Mouse (Mus musculus): ENCODE data around the gene Caprin1. TPM values are rescaled to one million over a fixed set of nuclear protein-coding genes. Genes with fewer than 3 reads are reported as not detected.

Caprin1 gene
- polyA plus RNA-seq, 1 experiment from 2014 or later: 317 TPM

DNA sequence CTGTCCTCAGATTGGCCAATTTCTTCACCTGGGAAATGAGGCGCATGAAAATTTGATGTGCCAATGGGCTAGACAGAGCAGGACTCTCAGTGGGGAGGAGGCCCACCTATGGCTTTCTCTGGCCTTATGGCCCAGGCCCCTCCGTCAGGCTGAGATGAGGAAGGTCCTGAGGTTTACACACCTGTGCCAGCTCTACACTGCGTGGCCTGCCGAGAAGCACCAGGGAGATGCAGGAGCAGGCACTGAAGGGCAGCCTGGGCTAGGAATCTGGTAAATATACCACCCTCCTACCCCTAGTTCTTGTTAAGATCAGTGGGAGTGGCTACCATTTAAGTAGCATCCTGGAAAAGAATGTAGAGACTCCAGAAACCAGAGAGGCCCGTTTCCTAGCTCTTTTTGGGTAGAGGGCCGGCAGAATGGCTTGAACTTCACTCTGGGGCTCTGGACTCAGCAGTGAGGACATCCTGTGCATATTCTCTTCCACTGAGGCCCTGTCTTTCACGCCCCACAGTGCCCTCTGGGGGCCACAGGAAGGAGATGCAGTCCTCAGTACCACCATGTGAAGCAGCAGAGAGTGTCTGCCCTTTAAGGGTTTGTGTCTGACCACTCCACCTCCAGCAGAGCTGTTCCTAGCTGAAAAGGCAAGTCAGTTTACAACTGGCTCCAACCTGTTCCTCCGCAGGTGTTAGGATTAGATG lies 78.7 kb downstream of the Caprin1 start:
- peak; percentile 73 for ATAC-seq (ENCODE audit: borderline replicate concordance, extremely low read depth, low FRiP score, low TSS enrichment)
- peaks cover 35% of the 10 kb centered on the region for H3K36me3 ChIP-seq
- WGBS: 45% methylated on average over 8 of the region's 8 CpGs

DNA sequence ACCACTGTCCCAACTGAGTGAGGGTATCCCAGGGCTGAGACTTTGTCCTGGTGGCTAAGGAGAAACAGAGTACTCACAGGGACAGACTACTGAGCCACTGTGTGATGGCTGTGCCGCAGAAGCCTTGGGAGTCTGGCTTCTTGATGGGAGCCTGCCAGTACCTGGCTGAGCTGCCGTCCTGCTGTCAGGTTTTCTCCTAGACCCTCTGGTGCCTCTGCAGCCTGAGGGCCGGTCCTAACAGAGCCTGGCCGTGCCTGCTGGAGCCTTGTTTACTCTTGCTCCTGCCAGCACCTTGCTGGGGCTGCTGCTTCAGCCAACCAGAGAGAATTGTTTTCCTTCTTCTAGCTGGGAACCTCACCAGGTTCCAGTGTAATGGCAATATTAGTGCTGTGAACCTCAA lies 83.0 kb downstream of the Caprin1 start:
- Histone ChIP-seq H3K9me3 (no peaks in the 10 kb centered on the region), H3K4me1 (peaks cover 16% of the 10 kb centered on the region), H3K4me2 (no peak overlapping the region), H3K4me3 (no peak overlapping the region), H3K27me3 (0 out of 2 replicates have a peak, but pooled peaks cover 6% of the 10 kb centered on the region), H3K36me3 (peaks cover 3% of the 10 kb centered on the region; the same call in 1 of the 2 replicates), H3K9ac (no peak overlapping the region), H3K27ac (no peak overlapping the region)
- ATAC-seq (ENCODE audit: borderline replicate concordance, extremely low read depth, low FRiP score, low TSS enrichment): no peak
- 63% methylated on average over 4 of the region's 4 CpGs for WGBS

More for the DNA sequence above, 78.7 kb downstream of the Caprin1 start:
- Histone ChIP-seq H3K9me3 (no peaks in the 10 kb centered on the region), H3K4me1 (peaks cover 8% of the 10 kb centered on the region; the same call in 1 of the 2 replicates), H3K9ac (no peak overlapping the region), H3K27me3 (no peaks in the 10 kb centered on the region), H3K27ac (peak overlapping the region; percentile 75), H3K4me2 (no peak overlapping the region), H3K4me3 (no peak overlapping the region)

DNA sequence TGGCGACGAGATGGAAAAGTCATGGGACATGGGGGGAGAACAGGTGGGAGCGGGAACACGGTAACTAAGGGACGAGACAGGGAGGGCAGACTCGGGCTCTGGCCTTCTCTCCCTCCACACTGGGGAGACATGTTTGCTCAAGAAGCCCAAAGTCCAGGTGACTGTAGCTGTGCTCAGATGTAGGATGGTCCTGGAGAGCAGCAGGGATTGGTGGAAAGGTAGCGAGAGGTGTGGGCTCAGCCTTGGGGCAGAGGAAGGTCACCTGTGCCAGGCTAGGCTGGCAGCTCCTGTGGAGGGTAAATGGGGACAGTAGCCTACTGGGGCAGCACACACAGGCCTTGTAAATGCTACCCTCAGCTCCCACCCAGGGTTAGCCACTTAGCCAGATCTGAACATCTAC lies 83.6 kb downstream of the Caprin1 start:
- Histone ChIP-seq H3K27me3 (0 out of 2 replicates have a peak, but pooled peaks cover 6% of the 10 kb centered on the region), H3K27ac (no peak overlapping the region), H3K4me3 (no peak overlapping the region), H3K9ac (no peak overlapping the region), H3K4me2 (no peak overlapping the region), H3K4me1 (peaks cover 15% of the 10 kb centered on the region), H3K36me3 (peaks cover 3% of the 10 kb centered on the region; the same call in 1 of the 2 replicates), H3K9me3 (no peaks in the 10 kb centered on the region)
- no peak for ATAC-seq (ENCODE audit: borderline replicate concordance, extremely low read depth, low FRiP score, low TSS enrichment)
- 74% methylated on average over 7 of the region's 7 CpGs for WGBS

Small RNA genes within 50 kb of the gene (microRNA-seq; reads per million reads assigned to microRNA genes)
- not detected for gene Gm22757
- not detected for gene Gm22761

Other genes starting within 250 kb of the Caprin1 start
- gene Abtb2, start 231.3 kb downstream of the Caprin1 start, polyA plus RNA-seq (2015; fragmentation: Nextera tagmentation; extraction: Ambion mirVana): 8.3 and 8.5 TPM in 2 replicates
- gene Nat10, start 36.4 kb downstream of the Caprin1 start, polyA plus RNA-seq (2015; fragmentation: Nextera tagmentation; extraction: Ambion mirVana): 23.7 and 24.8 TPM in 2 replicates
- 35.1 and 38.2 TPM in 2 replicates for gene Lmo2, start 160.3 kb upstream of the Caprin1 start, polyA plus RNA-seq (2015; fragmentation: Nextera tagmentation; extraction: Ambion mirVana)
- 58.4 and 62.4 TPM in 2 replicates for gene Fbxo3, start 230.1 kb upstream of the Caprin1 start, polyA plus RNA-seq (2015; fragmentation: Nextera tagmentation; extraction: Ambion mirVana)
- 2.6 and 2.8 TPM in 2 replicates for gene 4931422A03Rik, start 230.7 kb upstream of the Caprin1 start, polyA plus RNA-seq (2015; fragmentation: Nextera tagmentation; extraction: Ambion mirVana)